In genomic region chr13:54403224-54404070, GRCm38 (mm10) we compare ENCODE assay signal across 12 mouse cellular contexts. TPM values are rescaled to one million over a fixed set of nuclear protein-coding genes. Genes with fewer than 3 reads are reported as not detected.
DNase-seq lines count a peak whose midpoint lies in the region; ATAC-seq and TF ChIP-seq lines count a peak whose summit lies in the region.
"Had no signal": no experiment of that assay in that cellular context is flagged by ENCODE, and none has a peak within 500 bp of the region (broad histone marks: within the 10 kb centered on the region; RNA-seq: fewer than 3 reads in every experiment).

No protein-coding gene starts in this region.

- H3K27ac ChIP-seq in layer of hippocampus, adult 2 months: peak overlapping the region; percentile 29; the same call in 1 of the 2 replicates
- H3K27ac ChIP-seq in embryonic facial prominence, embryonic 13.5 days: peak overlapping the region; percentile 77
- peak overlapping the region; percentile 79 for H3K27ac ChIP-seq in forebrain, embryonic 12.5 days
- no peak overlapping the region for H3K27ac ChIP-seq in intestine, embryonic 16.5 days (ENCODE audit: low read length)
- H3K27ac ChIP-seq: hindbrain, postnatal 0 days had no signal

- 59% methylated on average over 17 of the region's 17 CpGs for WGBS in embryonic facial prominence, embryonic 13.5 days
- WGBS in forebrain, embryonic 12.5 days: 54% methylated on average over 17 of the region's 17 CpGs
- 29% methylated on average over 17 of the region's 17 CpGs for WGBS in intestine, embryonic 16.5 days

- peaks cover 28% of the 10 kb centered on the region for H3K4me1 ChIP-seq in embryonic facial prominence, embryonic 13.5 days
- H3K4me1 ChIP-seq in forebrain, embryonic 12.5 days: peaks cover 20% of the 10 kb centered on the region
- 0 out of 2 replicates have a peak, but pooled peaks cover 2% of the 10 kb centered on the region for H3K4me1 ChIP-seq in intestine, embryonic 16.5 days (ENCODE audit: control insufficient read depth, insufficient read depth, low read length)

- no peak for DNase-seq in layer of hippocampus, adult 2 months (ENCODE audit: low spot score in 2 of 2)
- no peak for DNase-seq in layer of hippocampus, adult 18-20 months (ENCODE audit: low spot score in 2 of 2)
- DNase-seq in kidney, postnatal 25 days: peak; percentile 72 to 82
- no peak for DNase-seq in adrenal gland, postnatal 25 days
- DNase-seq: lung, postnatal 14 days; thymus, postnatal 36 days had no signal

- H3K27me3 ChIP-seq in embryonic facial prominence, embryonic 13.5 days: no peaks in the 10 kb centered on the region
- H3K27me3 ChIP-seq in forebrain, embryonic 12.5 days: no peaks in the 10 kb centered on the region
- no peaks in the 10 kb centered on the region for H3K27me3 ChIP-seq in intestine, embryonic 16.5 days (replicated peaks; ENCODE audit: control insufficient read depth, insufficient read depth, low read length)

- no peak for TF ChIP-seq CTCF in layer of hippocampus, adult 2 months (conservative IDR thresholded peaks at IDR 0.05)

- ATAC-seq in embryonic facial prominence, embryonic 13.5 days (ENCODE audit: insufficient number of reproducible peaks, insufficient read depth, low FRiP score, low TSS enrichment, low read depth): no peak
- ATAC-seq in forebrain, embryonic 12.5 days (ENCODE audit: low FRiP score): no peak
- ATAC-seq in CD4-positive, CD25-positive, alpha-beta regulatory T cell, adult 4 months: no peak
- no peak for ATAC-seq in intestine, embryonic 16.5 days
- ATAC-seq: hindbrain, postnatal 0 days had no signal

- H3K36me3 ChIP-seq in embryonic facial prominence, embryonic 13.5 days: no peaks in the 10 kb centered on the region
- H3K36me3 ChIP-seq in forebrain, embryonic 12.5 days (replicated peaks): no peaks in the 10 kb centered on the region
- no peaks in the 10 kb centered on the region for H3K36me3 ChIP-seq in intestine, embryonic 16.5 days (ENCODE audit: control insufficient read depth, insufficient read depth, low read length)

- H3K9ac ChIP-seq in embryonic facial prominence, embryonic 13.5 days: no peak overlapping the region
- no peak overlapping the region for H3K9ac ChIP-seq in forebrain, embryonic 12.5 days
- no peak overlapping the region for H3K9ac ChIP-seq in intestine, embryonic 16.5 days (ENCODE audit: low read depth, low read length)

- no peak overlapping the region for H3K4me3 ChIP-seq in layer of hippocampus, adult 2 months
- no peak overlapping the region for H3K4me3 ChIP-seq in embryonic facial prominence, embryonic 13.5 days
- no peak overlapping the region for H3K4me3 ChIP-seq in forebrain, embryonic 12.5 days (replicated peaks)
- H3K4me3 ChIP-seq in intestine, embryonic 16.5 days (ENCODE audit: low read length): no peak overlapping the region

- H3K4me2 ChIP-seq in embryonic facial prominence, embryonic 13.5 days: peak overlapping the region; percentile 24; the same call in 1 of the 2 replicates
- no peak overlapping the region for H3K4me2 ChIP-seq in forebrain, embryonic 12.5 days
- no peak overlapping the region for H3K4me2 ChIP-seq in intestine, embryonic 16.5 days (ENCODE audit: low read depth, low read length)

- H3K9me3 ChIP-seq in embryonic facial prominence, embryonic 13.5 days: no peaks in the 10 kb centered on the region
- no peaks in the 10 kb centered on the region for H3K9me3 ChIP-seq in forebrain, embryonic 12.5 days
- H3K9me3 ChIP-seq in intestine, embryonic 16.5 days (ENCODE audit: control insufficient read depth, low read length): no peaks in the 10 kb centered on the region

RNA-seq across cellular contexts. Expression of gene Cplx2, which starts 32.3 kb away (rescaled TPM):
- total RNA-seq in layer of hippocampus, adult 2 months (2021): 1,000 to 10,000 TPM; 1,009 to 1,066 TPM
- total RNA-seq in layer of hippocampus, adult 18-20 months (2021): 100 to 1,000 TPM; 963 to 982 TPM
- polyA plus RNA-seq in embryonic facial prominence, embryonic 13.5 days (2015; fragmentation: Nextera tagmentation; extraction: Ambion mirVana): 7.3 and 7.4 TPM in 2 replicates
- polyA plus RNA-seq in forebrain, embryonic 12.5 days (2016; fragmentation: Nextera tagmentation; extraction: Ambion mirVana): 14.9 and 15.5 TPM in 2 replicates
- not detected for polyA plus RNA-seq in CD4-positive, CD25-positive, alpha-beta regulatory T cell, adult 4 months (2017; shearing (Covaris generic))
- total RNA-seq in adrenal gland, postnatal 25 days (2021): 19.7 and 28.1 TPM in 2 replicates
- 4.1 and 5.1 TPM in 2 replicates for polyA plus RNA-seq in intestine, embryonic 16.5 days (2015; fragmentation: Nextera tagmentation; extraction: Ambion mirVana)
- total RNA-seq: granulocyte monocyte progenitor cell, adult 5-6 weeks had no signal

Comparison
In these comparisons a context has a peak if more than half of its experiments do, and no peak if none do; other contexts are left out.
1. DNase-seq: peak in kidney, postnatal 25 days (2 of 2); none in layer of hippocampus, adult 2 months (0 of 2), layer of hippocampus, adult 18-20 months (0 of 2) and adrenal gland, postnatal 25 days (single experiment).